Mouse (Mus musculus) MEL (cell line): Measurements from ENCODE around the gene Mcub. TPM values are rescaled to one million over a fixed set of nuclear protein-coding genes. Genes with fewer than 3 reads are reported as not detected.

ENCODE experiments used
- DNase-seq: peaks from one replicate; pipeline ENCODE4 v3.0.0; 2011; ENCODE audit warnings: low read depth, low spot score
- H3K27ac ChIP-seq: 2 replicates; pipeline ENCODE4 v1.5.1; 2012; ENCODE audit warnings: low read depth, mild to moderate bottlenecking, control low read depth, low read length, moderate library complexity; ENCODE audit not compliant: control insufficient read depth
- H3K27me3 ChIP-seq, 2 experiments: fragments of 150-350 bp in 1 of 2; sonication (generic) in 1 of 2; 2 replicates each; pipeline ENCODE4 v1.6.1; 2012; ENCODE audit warnings: low read length in 2 of 2, mild to moderate bottlenecking in 2 of 2, improper control_type of control experiment in 1 of 2, moderate library complexity in 1 of 2; ENCODE audit not compliant: insufficient read depth in 2 of 2, control insufficient read depth in 1 of 2
- H3K36me3 ChIP-seq, 2 experiments: 2 replicates each; pipeline ENCODE4 v1.6.1; 2012 to 2014; ENCODE audit warnings: low read length in 2 of 2, improper control_type of control experiment in 1 of 2, inconsistent platforms in 1 of 2, mild to moderate bottlenecking in 1 of 2; ENCODE audit not compliant: insufficient read depth in 2 of 2, control insufficient read depth in 1 of 2
- H3K4me1 ChIP-seq, 2 experiments: fragments of 150-350 bp in 1 of 2; sonication (generic) in 1 of 2; 2 replicates each; pipeline ENCODE4 v1.6.1; 2012; ENCODE audit warnings: low read length in 2 of 2, improper control_type of control experiment in 1 of 2, mild to moderate bottlenecking in 1 of 2; ENCODE audit not compliant: insufficient read depth in 2 of 2, control insufficient read depth in 1 of 2
- H3K4me3 ChIP-seq, 2 experiments: fragments of 150-350 bp in 1 of 2; sonication (generic) in 1 of 2; 2 replicates each; pipeline ENCODE4 v1.5.1; 2012; ENCODE audit warnings: low read depth in 2 of 2, low read length in 2 of 2, mild to moderate bottlenecking in 2 of 2, moderate library complexity in 2 of 2, control low read depth in 1 of 2, improper control_type of control experiment in 1 of 2; ENCODE audit not compliant: control insufficient read depth in 1 of 2, insufficient read depth in 1 of 2
- H3K79me2 ChIP-seq: 2 replicates; pipeline ENCODE4 v1.6.1; 2012; ENCODE audit warnings: mild to moderate bottlenecking, low read length, moderate library complexity; ENCODE audit not compliant: control insufficient read depth, poor library complexity, insufficient read depth
- H3K9ac ChIP-seq: 2 replicates; pipeline ENCODE4 v1.6.1; 2012; ENCODE audit warnings: low read depth, mild to moderate bottlenecking, control low read depth, low read length, moderate library complexity; ENCODE audit not compliant: control insufficient read depth, poor library complexity, severe bottlenecking
- H3K9me3 ChIP-seq: fragments of 150-350 bp; sonication (generic); replicated peaks from 2 replicates; pipeline ENCODE4 v1.6.1; 2012; ENCODE audit warnings: mild to moderate bottlenecking, low read length, improper control_type of control experiment, moderate library complexity; ENCODE audit not compliant: insufficient read depth
- BHLHE40 ChIP-seq: IDR thresholded peaks from 2 replicates; pipeline ENCODE4 v1.6.1; 2012; ENCODE audit warnings: low read depth, mild to moderate bottlenecking, inconsistent platforms, low read length, improper control_type of control experiment, borderline replicate concordance
- CHD1 ChIP-seq: IDR thresholded peaks from 2 replicates; pipeline ENCODE4 v1.6.1; 2012; ENCODE audit warnings: low read depth, mild to moderate bottlenecking, inconsistent platforms, low read length, improper control_type of control experiment
- CHD2 ChIP-seq: IDR thresholded peaks from 2 replicates; pipeline ENCODE4 v1.6.1; 2011; ENCODE audit warnings: low read length, improper control_type of control experiment
- CTCF ChIP-seq, 3 experiments: IDR thresholded peaks in 2 of 3; conservative IDR thresholded peaks in 1 of 3; 2 replicates each; pipeline ENCODE4 v1.5.1; 2011 to 2012; ENCODE audit warnings: low read length in 3 of 3, low read depth in 2 of 3, mild to moderate bottlenecking in 2 of 3, improper control_type of control experiment in 1 of 3, inconsistent platforms in 1 of 3, mixed read lengths in 1 of 3, moderate library complexity in 1 of 3; ENCODE audit not compliant: control insufficient read depth in 1 of 3, insufficient read depth in 1 of 3, poor library complexity in 1 of 3, severe bottlenecking in 1 of 3
- ELF1 ChIP-seq: IDR thresholded peaks from 2 replicates; pipeline ENCODE4 v1.6.1; 2014; ENCODE audit warnings: low read depth, mild to moderate bottlenecking, inconsistent platforms, low read length, improper control_type of control experiment, moderate library complexity
- EP300 ChIP-seq, 2 experiments: IDR thresholded peaks; 2 replicates each; pipeline ENCODE4 v1.6.1; 2011; ENCODE audit warnings: improper control_type of control experiment in 2 of 2, low read length in 2 of 2, low read depth in 1 of 2, mild to moderate bottlenecking in 1 of 2
- ETS1 ChIP-seq: IDR thresholded peaks from 2 replicates; pipeline ENCODE4 v1.6.1; 2012; ENCODE audit warnings: low read depth, mild to moderate bottlenecking, inconsistent platforms, low read length, improper control_type of control experiment, moderate library complexity
- GABPA ChIP-seq: IDR thresholded peaks from 2 replicates; pipeline ENCODE4 v1.6.1; 2012; ENCODE audit warnings: low read depth, mild to moderate bottlenecking, inconsistent platforms, low read length, improper control_type of control experiment, moderate library complexity
- KAT2A ChIP-seq: conservative IDR thresholded peaks from 2 replicates; pipeline ENCODE4 v1.6.1; 2012; ENCODE audit warnings: low read depth, low read length, improper control_type of control experiment, inconsistent platforms
- MAFK ChIP-seq: IDR thresholded peaks from 2 replicates; pipeline ENCODE4 v1.6.1; 2011; ENCODE audit warnings: low read depth, mild to moderate bottlenecking, low read length, improper control_type of control experiment, borderline replicate concordance
- MAX ChIP-seq: IDR thresholded peaks from 2 replicates; pipeline ENCODE4 v1.6.1; 2011; ENCODE audit warnings: low read length, improper control_type of control experiment
- MYC ChIP-seq: IDR thresholded peaks from 2 replicates; pipeline ENCODE4 v1.6.1; 2011; ENCODE audit warnings: low read depth, mild to moderate bottlenecking, low read length, improper control_type of control experiment, moderate library complexity
- NELFE ChIP-seq: IDR thresholded peaks from 2 replicates; pipeline ENCODE4 v1.6.1; 2011; ENCODE audit warnings: low read depth, low read length, improper control_type of control experiment
- RAD21 ChIP-seq: IDR thresholded peaks from 2 replicates; pipeline ENCODE4 v1.6.1; 2011; ENCODE audit warnings: mild to moderate bottlenecking, low read depth, low read length, improper control_type of control experiment
- RCOR1 ChIP-seq: IDR thresholded peaks from 2 replicates; pipeline ENCODE4 v1.6.1; 2012; ENCODE audit warnings: low read depth, mild to moderate bottlenecking, inconsistent platforms, low read length, improper control_type of control experiment
- SIN3A ChIP-seq: IDR thresholded peaks from 2 replicates; pipeline ENCODE4 v1.6.1; 2012; ENCODE audit warnings: low read length, improper control_type of control experiment, inconsistent platforms
- SMC3 ChIP-seq: IDR thresholded peaks from 2 replicates; pipeline ENCODE4 v1.6.1; 2011; ENCODE audit warnings: low read depth, low read length, improper control_type of control experiment
- TAL1 ChIP-seq: IDR thresholded peaks from 2 replicates; pipeline ENCODE4 v1.6.1; 2012; ENCODE audit warnings: mild to moderate bottlenecking, inconsistent platforms, low read length, moderate library complexity, mixed read lengths
- TBP ChIP-seq: IDR thresholded peaks from 2 replicates; pipeline ENCODE4 v1.8.0; 2011; ENCODE audit warnings: low read depth, low read length, improper control_type of control experiment
- TCF12 ChIP-seq: IDR thresholded peaks from 2 replicates; pipeline ENCODE4 v1.6.1; 2014; ENCODE audit warnings: low read depth, mild to moderate bottlenecking, inconsistent platforms, low read length, improper control_type of control experiment, moderate library complexity
- USF2 ChIP-seq, 2 experiments: IDR thresholded peaks; 2 replicates each; pipeline ENCODE4 v1.6.1; 2011 to 2012; ENCODE audit warnings: improper control_type of control experiment in 2 of 2, low read length in 2 of 2, borderline replicate concordance in 1 of 2, inconsistent platforms in 1 of 2, low read depth in 1 of 2, mild to moderate bottlenecking in 1 of 2; ENCODE audit not compliant: insufficient read depth in 1 of 2
- ZC3H11A ChIP-seq: IDR thresholded peaks from 2 replicates; pipeline ENCODE4 v1.6.1; 2012; ENCODE audit warnings: low read depth, mild to moderate bottlenecking, inconsistent platforms, low read length, improper control_type of control experiment
- ZMIZ1 ChIP-seq: IDR thresholded peaks from 2 replicates; pipeline ENCODE4 v1.6.1; 2012; ENCODE audit warnings: low read depth, mild to moderate bottlenecking, inconsistent platforms, low read length, improper control_type of control experiment, moderate library complexity
- ZNF384 ChIP-seq: IDR thresholded peaks from 2 replicates; pipeline ENCODE4 v1.6.1; 2012; ENCODE audit warnings: low read depth, mild to moderate bottlenecking, inconsistent platforms, low read length, improper control_type of control experiment
- polyA plus RNA-seq, 2 experiments: library from polyadenylated mRNA; stranded (reverse) in 1 of 2; unstranded in 1 of 2; fragments of >175 nt in 1 of 2; fragments of >200 nt in 1 of 2; gene quantifications; 2 replicates each; pipeline versions ENCODE4 v1.2.1 to v1.2.4; 2012; ENCODE audit warnings: low replicate concordance in 2 of 2, low read depth in 1 of 2; ENCODE audit not compliant: insufficient read length in 2 of 2, insufficient read depth in 1 of 2, missing spikeins in 1 of 2
- total RNA-seq: library from RNA; depleted of rRNA; stranded (reverse); fragments of 300-350 nt; gene quantifications from 2 replicates; pipeline ENCODE4 v1.2.3, GENCODE M21; 2012

Gene Mcub
- total and polyA plus RNA-seq, 3 experiments = not detected

GRCm38 (mm10) chr3:129923581-129923980 lies 46.4 kb downstream of the Mcub start:
- Histone ChIP-seq H3K9me3 (no peaks in the 10 kb centered on the region), H3K9ac (no peak overlapping the region), H3K4me1 (no peaks in the 10 kb centered on the region), H3K79me2 (no peaks in the 10 kb centered on the region), H3K27me3 (no peaks in the 10 kb centered on the region), H3K36me3 (no peaks in the 10 kb centered on the region), H3K27ac (no peak overlapping the region), H3K4me3 (no peak overlapping the region)
- no peak for TF ChIP-seq CTCF (IDR thresholded peaks at IDR 0.05 in 2 of 3, conservative IDR thresholded peaks at IDR 0.05 in 1 of 3; ENCODE audit: control insufficient read depth in 1 of 3, insufficient read depth in 1 of 3, low read depth in 2 of 3, low read length in 3 of 3, poor library complexity in 1 of 3, severe bottlenecking in 1 of 3)
- no peak for TF ChIP-seq EP300 (IDR thresholded peaks at IDR 0.05; ENCODE audit: low read depth in 1 of 2, low read length in 2 of 2)
- no peak for TF ChIP-seq ELF1
- no peak for TF ChIP-seq SMC3
- TF ChIP-seq RAD21 = no peak
- TF ChIP-seq ZNF384 = no peak
- no peak for TF ChIP-seq TBP
- TF ChIP-seq NELFE = no peak
- TF ChIP-seq CHD1 = no peak
- TF ChIP-seq KAT2A = no peak
- no peak for TF ChIP-seq ZMIZ1
- TF ChIP-seq GABPA = no peak
- no peak for TF ChIP-seq RCOR1
- TF ChIP-seq MAFK = no peak
- no peak for DNase-seq

- H3K4me3 ChIP-seq = no peak overlapping the region
- peak; percentile 64 for DNase-seq
- no peaks in the 10 kb centered on the region for H3K27me3 ChIP-seq
- H3K9ac ChIP-seq = no peak overlapping the region
- peak; percentile 66 to 81 (median 79) for TF ChIP-seq CTCF (IDR thresholded peaks at IDR 0.05 in 2 of 3, conservative IDR thresholded peaks at IDR 0.05 in 1 of 3; ENCODE audit: control insufficient read depth in 1 of 3, insufficient read depth in 1 of 3, low read depth in 2 of 3, low read length in 3 of 3, poor library complexity in 1 of 3, severe bottlenecking in 1 of 3)
- TF ChIP-seq ZC3H11A = peak; percentile 50
- no peak for TF ChIP-seq NELFE
- TF ChIP-seq RAD21 = peak; percentile 72
- peak; percentile 82 for TF ChIP-seq SMC3
- no peak overlapping the region for H3K27ac ChIP-seq
- no peaks in the 10 kb centered on the region for H3K4me1 ChIP-seq
- H3K9me3 ChIP-seq = no peaks in the 10 kb centered on the region
- no peaks in the 10 kb centered on the region for H3K79me2 ChIP-seq
- no peaks in the 10 kb centered on the region for H3K36me3 ChIP-seq
Measured at GRCm38 (mm10) chr3:129918434-129918833, 51.6 kb downstream of the Mcub start.

- H3K79me2 ChIP-seq = no peaks in the 10 kb centered on the region
- no peaks in the 10 kb centered on the region for H3K27me3 ChIP-seq
- TF ChIP-seq EP300 (IDR thresholded peaks at IDR 0.05; ENCODE audit: low read depth in 1 of 2, low read length in 2 of 2) (no peak), MYC (no peak), TCF12 (no peak), TAL1 (no peak), SIN3A (no peak), BHLHE40 (no peak), GABPA (no peak), SMC3 (no peak), TBP (no peak), KAT2A (no peak), USF2 (IDR thresholded peaks at IDR 0.05; ENCODE audit: borderline replicate concordance in 1 of 2, insufficient read depth in 1 of 2, low read depth in 1 of 2, low read length in 2 of 2) (no peak), CHD2 (no peak), ETS1 (no peak), MAX (no peak)
- H3K4me1 ChIP-seq = no peaks in the 10 kb centered on the region
- H3K36me3 ChIP-seq = no peaks in the 10 kb centered on the region
- H3K9ac ChIP-seq = no peak overlapping the region
- H3K4me3 ChIP-seq = no peak overlapping the region
- no peak overlapping the region for H3K27ac ChIP-seq
- no peaks in the 10 kb centered on the region for H3K9me3 ChIP-seq
- DNase-seq = no peak
Measured at GRCm38 (mm10) chr3:129917424-129917823, 52.6 kb downstream of the Mcub start.
